Mouse (Mus musculus) regulatory T cell (primary cell): Measurements from ENCODE around the gene Wnt16.

Experiments used
- in situ Hi-C: fragments of 300-600 bp; cut with MboI, MseI; formaldehyde crosslinking; loops from one replicate; pipeline ENCODE4 v1.15.1; 2025; ENCODE audit warnings: high pct_unique_total_duplicates

Gene Wnt16

DNA sequence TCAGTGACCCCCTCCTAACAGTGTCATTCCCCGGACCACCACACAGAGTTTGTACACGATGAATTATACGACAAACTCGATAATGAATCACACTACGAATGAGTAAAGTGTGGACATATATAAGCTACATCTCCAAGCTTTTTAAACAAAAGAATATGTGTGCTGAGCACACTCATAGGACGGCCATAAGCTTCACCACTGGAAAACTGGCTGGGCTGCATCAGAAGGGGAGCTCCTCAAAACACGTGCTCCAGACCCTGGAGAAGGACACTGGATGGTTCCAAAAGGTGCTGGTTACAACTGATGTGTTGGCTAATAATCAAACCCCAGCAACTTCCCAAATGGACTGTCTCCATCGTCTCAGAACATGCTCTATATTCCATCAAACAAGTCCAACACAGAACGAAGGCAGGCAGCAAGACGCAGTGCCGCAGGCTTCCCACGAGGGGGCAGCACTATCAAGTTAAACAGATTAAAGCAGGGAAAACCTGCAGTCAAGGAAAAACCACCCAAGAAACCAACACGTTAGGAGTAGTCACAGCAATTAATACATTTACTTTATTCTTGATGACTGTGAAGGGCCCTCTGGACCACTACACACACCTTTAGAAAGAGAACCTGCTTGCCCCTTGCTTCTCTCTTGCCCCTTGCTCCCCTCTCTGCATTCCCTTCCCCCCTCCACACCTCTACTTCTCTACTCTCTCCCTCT is 37.5 kb downstream of the Wnt16 start:
- in situ Hi-C loops, result no loop called here

DNA sequence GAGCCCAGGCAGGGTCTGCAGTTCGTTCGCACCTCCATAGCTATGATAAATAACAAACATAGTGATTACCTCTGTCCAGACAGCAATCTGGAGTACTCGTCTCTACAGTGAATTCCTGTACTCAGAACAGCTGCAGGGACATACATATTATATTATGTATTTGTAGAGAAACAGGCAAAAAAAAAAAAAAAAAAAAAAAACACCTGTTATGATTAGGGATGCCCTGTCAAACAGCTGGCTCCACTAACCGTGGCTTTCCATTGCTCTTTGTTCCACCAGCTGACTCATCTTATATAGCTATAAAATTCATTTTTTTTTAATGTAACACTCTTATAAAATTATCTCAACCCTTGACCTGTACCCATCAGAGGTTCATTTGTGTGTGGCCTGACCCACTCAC is 38.3 kb downstream of the Wnt16 start:
- in situ Hi-C loops, result no loop called here

DNA sequence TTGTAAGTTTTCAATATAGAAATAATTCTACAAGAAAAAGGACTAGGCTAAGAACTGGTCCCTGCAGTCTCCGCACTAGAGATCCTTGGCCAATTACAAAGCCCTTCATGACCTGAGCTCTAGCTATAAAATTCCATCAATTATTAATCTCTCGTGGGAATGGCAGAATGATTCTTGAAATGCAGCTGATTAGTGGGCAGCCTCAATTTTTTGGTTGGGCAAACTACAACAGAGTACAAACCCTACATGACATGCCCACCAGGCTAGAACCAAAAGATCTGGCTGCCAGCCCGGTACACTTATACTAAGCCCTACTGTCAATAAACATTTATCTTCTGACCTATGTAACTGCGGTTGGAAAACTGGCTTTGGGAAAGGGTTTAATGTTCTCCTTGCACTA is 39.1 kb downstream of the Wnt16 start:
- in situ Hi-C loops, result no loop called here

DNA sequence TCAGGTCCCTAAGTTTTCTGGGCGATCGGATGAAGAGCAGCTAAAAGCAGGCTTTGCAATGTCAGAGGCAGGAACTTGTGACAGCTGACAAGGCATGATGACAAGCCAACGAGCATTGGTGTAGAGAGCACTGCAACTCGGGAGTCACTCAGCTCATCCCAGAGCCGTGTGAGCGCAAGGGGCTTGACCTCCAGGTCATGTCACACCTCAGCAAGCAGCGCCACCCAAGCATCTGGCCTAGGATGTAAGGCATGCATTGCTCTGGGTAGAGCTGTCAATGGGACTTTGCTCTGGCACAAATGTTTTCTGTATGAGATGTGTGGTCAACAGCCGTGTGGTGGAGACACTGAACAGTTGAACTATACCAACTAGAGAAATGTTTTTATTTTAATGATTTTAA is 39.9 kb downstream of the Wnt16 start:
- in situ Hi-C loops, result no loop called here

DNA sequence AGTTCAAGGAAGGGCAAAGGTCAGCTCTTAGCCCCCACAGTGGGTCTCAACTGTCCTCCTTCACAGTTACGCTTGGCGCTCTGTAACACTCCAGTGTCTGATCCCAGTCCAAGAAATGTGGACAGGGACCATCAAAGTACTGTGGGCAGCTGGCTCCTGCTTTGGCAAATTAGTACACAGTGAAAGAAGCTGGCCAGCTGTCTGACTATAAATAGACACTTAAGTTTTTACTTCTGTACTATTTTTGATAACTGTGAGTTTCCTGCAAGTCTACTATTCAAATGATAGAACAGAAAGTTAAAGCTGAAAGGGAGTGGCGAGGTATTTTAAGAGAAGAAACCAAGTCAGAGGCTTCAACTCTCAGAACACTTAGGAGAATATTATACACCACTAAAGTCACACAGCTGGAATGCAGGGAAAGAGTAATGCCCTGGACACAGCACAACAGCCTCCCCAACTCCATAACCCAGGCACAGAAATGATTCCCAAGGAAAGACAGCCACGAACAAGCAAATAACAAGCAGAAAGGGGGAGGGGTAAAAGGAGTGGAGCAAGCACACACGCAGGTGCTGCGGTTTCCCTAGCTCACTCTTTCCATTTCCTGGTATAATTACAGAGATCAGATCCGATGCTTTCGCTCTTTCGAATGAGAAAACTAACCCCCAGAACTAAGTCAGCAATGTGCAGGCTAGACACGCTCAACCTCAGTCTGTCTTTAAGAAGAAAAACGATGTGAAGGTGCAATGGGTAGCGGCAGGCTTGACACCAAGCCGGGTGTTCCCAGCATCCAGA is 42.3 kb downstream of the Wnt16 start:
- in situ Hi-C loops, result no loop called here

DNA sequence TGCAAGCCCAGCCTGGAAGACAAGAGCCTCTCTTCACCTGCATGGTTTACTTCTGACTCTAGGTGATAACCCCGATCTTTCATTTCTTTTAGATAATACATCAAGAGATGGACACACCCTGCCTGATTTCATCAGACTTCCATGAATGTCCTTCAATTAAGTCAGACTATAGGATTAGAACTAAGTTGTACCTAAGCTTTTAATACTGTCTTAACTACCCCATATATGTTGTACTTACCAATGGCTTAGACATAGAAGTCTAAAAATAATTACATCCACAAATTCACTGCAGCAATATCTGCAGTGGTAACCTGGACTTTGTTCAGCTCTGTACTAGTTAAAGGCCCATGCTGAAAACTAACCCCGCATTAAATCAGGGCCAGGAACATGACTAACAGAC is 44.5 kb downstream of the Wnt16 start:
- in situ Hi-C loops, result no loop called here

DNA sequence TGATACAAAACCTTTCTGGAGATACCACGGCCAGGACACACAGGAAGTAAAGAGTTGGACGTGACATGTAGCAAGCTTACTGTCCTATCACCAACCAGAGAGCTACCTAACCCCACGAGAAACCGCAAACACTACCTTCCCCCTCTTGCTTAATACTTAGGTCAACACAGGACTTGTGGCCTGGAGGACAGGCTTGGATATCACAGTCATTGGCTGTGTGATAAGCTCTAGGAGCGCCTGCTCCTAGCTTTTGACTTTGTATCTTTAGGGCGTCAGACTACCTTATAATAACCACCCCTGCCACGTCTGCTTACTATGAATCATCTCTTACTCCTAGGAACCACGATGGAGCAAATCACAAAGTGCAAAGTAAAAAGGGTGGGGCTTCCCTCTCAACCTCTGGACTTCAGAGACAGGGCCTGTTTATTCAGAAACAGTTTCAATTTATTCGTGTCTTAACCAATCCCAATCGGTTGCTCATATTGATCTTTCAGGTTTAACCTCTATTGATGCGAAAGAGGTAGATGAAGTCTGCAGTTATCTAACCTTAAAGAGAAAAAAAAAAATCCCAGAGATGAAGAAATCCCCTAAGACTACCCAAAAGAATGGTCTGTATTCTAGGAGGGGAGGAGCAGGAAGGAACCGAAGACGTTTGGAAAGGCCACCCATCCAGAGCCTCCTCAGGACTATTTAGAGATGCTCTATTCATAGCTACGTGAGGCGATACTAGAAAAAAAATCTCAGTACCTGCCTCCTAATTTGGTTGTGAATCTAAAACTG is 51.9 kb downstream of the Wnt16 start:
- in situ Hi-C loops, result no loop called here

DNA sequence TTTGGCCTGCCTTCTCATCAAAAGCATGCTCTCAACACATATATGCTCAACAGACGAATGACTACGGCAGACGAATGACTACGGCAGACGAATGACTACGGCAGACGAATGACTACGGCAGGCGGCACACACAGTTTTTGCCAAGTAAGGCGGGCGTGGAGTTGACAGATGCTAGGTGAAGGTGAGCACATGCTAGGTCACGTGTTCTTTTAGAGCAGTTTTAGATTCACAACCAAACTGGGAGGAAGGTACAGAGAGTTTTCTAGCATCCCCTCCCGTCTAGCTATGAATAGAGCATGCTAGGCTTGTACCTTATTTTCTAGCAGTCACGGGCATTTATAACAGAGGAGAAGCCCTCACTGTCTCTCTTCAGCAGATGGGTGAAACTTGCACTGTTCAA is 52.8 kb downstream of the Wnt16 start:
- in situ Hi-C loops, result no loop called here

DNA sequence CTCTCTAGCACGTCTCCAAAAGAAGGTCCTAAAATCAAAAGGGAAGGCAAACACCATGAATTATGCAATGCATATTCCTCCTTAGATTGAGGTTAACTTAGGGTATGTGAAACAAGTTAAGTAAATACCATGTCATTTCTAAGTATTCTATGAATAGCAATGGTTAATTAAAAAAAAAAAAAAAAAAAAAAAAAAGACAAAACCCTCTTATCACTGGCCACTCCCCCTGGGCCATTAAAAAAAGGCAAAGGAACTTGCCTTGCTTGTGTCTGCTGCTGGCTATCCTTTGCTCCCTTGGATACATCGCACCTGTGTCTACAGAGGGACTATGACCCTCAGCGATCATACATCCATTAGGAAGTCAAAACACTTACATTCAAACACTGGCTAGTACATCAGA is 55.3 kb downstream of the Wnt16 start:
- in situ Hi-C loops, result no loop called here

DNA sequence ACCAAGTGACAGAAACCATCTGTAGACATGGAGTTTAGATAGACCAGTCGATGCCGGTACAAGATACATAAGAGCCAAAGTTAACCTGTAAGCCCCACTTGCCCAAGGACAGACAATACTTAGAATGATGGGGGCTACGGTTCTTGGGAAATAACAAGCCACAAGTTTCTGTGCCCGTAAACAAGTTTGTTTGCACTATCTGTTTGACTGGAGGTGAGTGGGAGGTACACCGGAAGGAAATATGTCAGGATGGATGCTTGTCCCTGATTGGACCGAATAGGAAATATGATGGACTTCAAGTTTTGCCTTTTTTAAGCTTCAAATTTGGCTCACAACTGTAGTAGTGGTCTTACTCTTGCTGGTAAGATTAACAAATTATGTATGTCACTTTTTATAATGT is 55.7 kb downstream of the Wnt16 start:
- in situ Hi-C loops, result no loop called here

DNA sequence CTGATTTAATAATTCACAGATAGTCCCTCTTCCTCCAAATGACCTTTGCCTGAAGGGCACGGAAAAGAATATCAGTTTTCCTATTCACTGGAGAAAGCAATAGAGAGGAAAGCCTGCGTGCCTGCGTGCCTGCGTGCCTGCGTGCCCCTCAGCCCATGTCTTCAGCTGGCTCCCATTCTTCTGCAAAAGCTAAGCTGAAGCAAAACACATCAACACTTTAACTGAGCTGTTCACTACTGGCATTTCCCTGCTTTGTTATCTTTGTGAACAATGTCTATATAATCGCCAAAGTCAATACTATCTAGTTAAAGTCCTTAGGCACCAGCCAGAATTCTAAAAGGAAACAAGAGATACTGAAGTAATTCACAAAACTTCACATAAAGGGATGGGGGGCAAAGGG is 56.4 kb downstream of the Wnt16 start:
- in situ Hi-C loops, result no loop called here

DNA sequence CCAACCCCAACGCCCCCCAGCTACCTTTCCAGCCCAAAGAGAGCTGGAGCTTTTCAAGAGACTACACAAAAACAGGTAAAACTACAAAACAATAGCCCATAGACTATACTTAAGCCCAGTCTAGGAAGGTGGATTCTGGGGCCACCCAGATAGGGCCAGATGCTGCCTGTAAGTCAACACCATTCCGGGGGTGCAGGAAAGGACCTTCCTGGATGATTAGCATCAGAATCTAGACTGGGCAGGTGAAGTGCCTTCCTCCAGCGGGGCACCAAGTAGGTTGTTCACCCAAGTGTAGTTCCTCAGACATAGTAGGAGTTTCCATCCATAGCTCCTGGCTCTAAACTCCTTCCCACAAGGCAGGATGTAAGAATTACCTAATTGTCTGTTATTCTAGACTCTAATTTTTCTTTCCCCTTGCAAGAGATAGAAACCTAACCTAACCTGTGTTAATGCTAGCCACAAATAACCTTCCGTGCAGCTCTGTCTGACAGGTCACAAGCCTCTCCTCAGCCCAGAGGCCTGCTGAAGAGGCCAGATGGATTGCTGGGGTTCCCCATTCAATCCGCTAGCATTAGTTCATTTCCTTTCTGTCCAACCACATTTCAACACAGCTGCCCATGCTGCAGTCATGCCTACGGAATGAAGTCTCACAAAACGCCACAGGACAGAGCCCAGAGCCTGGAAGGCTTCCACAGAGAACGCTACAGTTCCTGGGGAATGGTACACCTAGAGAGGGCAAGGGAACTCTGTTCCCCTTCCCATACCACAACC is 59.3 kb downstream of the Wnt16 start:
- in situ Hi-C loops, result no loop called here
